Comparison of ENCODE assay signal across 34 mouse cellular contexts in genomic region chr17:45711525-45711924, GRCm38 (mm10). TPM values are rescaled to one million over a fixed set of nuclear protein-coding genes. Genes with fewer than 3 reads are reported as not detected.
DNase-seq lines count a peak whose midpoint lies in the region; ATAC-seq and TF ChIP-seq lines count a peak whose summit lies in the region.
"Had no signal": no experiment of that assay in that cellular context is flagged by ENCODE, and none has a peak within 500 bp of the region (broad histone marks: within the 10 kb centered on the region; RNA-seq: fewer than 3 reads in every experiment).

No protein-coding gene starts in this region.

- H3K4me2 ChIP-seq in hindbrain, embryonic 11.5 days (replicated peaks; ENCODE audit: low read depth, low read length) = no peak overlapping the region
- H3K4me2 ChIP-seq: embryonic facial prominence, embryonic 13.5 days; forebrain, embryonic 13.5 days; heart, embryonic 13.5 days; hindbrain, embryonic 13.5 days; intestine, embryonic 15.5 days had no signal

- ATAC-seq in granulocyte monocyte progenitor cell, adult 5-6 weeks (replicated peaks; ENCODE audit: poor library complexity, severe bottlenecking) = peak; percentile 33; the same call in 1 of the 2 replicates
- ATAC-seq in megakaryocyte progenitor cell, adult 5-6 weeks (replicated peaks; ENCODE audit: poor library complexity) = 0 out of 2 replicates have a peak, but pooled peaks have one; percentile 47
- no peak for ATAC-seq in hindbrain, embryonic 11.5 days (ENCODE audit: low FRiP score)
- ATAC-seq: CD4-positive, CD25-positive, alpha-beta regulatory T cell, adult 4 months; forebrain, embryonic 13.5 days; forebrain, postnatal 0 days; hindbrain, embryonic 16.5 days; intestine, embryonic 15.5 days; Patski had no signal

- no peak overlapping the region for H3K9ac ChIP-seq in hindbrain, embryonic 11.5 days (ENCODE audit: low read depth, low read length)
- H3K9ac ChIP-seq: embryonic facial prominence, embryonic 13.5 days; forebrain, embryonic 13.5 days; forebrain, postnatal 0 days; heart, embryonic 13.5 days; hindbrain, embryonic 13.5 days; intestine, embryonic 15.5 days had no signal

- H3K4me1 ChIP-seq in hindbrain, embryonic 11.5 days (replicated peaks; ENCODE audit: control insufficient read depth, insufficient read depth, low read length) = no peaks in the 10 kb centered on the region
- no peaks in the 10 kb centered on the region for H3K4me1 ChIP-seq in kidney, adult 2 months (ENCODE audit: control insufficient read depth, insufficient read depth, low read length)
- H3K4me1 ChIP-seq: embryonic facial prominence, embryonic 13.5 days; forebrain, embryonic 13.5 days; hindbrain, embryonic 13.5 days; intestine, embryonic 15.5 days had no signal

- no peak overlapping the region for H3K27ac ChIP-seq in hindbrain, embryonic 11.5 days (ENCODE audit: low read depth, low read length)
- H3K27ac ChIP-seq in kidney, adult 2 months (ENCODE audit: insufficient read depth, low read depth, low read length) = no peak overlapping the region
- H3K27ac ChIP-seq: embryonic facial prominence, embryonic 10.5 days; embryonic facial prominence, embryonic 13.5 days; forebrain, embryonic 13.5 days; gastrocnemius, adult 2 months; heart, adult 2 months; heart, embryonic 10.5 days; heart, embryonic 13.5 days; hindbrain, embryonic 13.5 days; intestine, embryonic 15.5 days had no signal

- TF ChIP-seq CTCF in kidney, adult 2 months (conservative IDR thresholded peaks at IDR 0.05; ENCODE audit: insufficient read depth, insufficient read length, low read depth, low read length) = no peak

- DNase-seq in B cell, adult 2 months = peak; percentile 24 to 30
- DNase-seq in cerebellum, adult 11-12 months = no peak
- DNase-seq in hindbrain, embryonic 11.5 days (ENCODE audit: low spot score) = no peak
- no peak for DNase-seq in kidney, adult 2 months
- DNase-seq: adrenal gland, postnatal 10 days; adrenal gland, postnatal 36 days; cerebellum, adult 8-10 months; cerebellum, postnatal 10 days; cerebellum, postnatal 36 days; embryo, embryonic 11 days; forebrain, postnatal 0 days; gastrocnemius, adult 2 months; gastrocnemius, postnatal 25 days; heart, adult 2 months; heart, postnatal 14 days; heart, postnatal 4 days; kidney, adult 11 months had no signal

- 56% methylated on average over 3 of the region's 3 CpGs for WGBS in hindbrain, embryonic 11.5 days
- WGBS in kidney, adult 2 months = 42% methylated on average over 3 of the region's 3 CpGs

- no peaks in the 10 kb centered on the region for H3K36me3 ChIP-seq in hindbrain, embryonic 11.5 days (ENCODE audit: control insufficient read depth, insufficient read depth, low read length)
- H3K36me3 ChIP-seq in kidney, adult 2 months (ENCODE audit: control insufficient read depth, insufficient read depth, low read length) = no peaks in the 10 kb centered on the region
- H3K36me3 ChIP-seq: embryonic facial prominence, embryonic 10.5 days; embryonic facial prominence, embryonic 13.5 days; heart, embryonic 10.5 days; heart, embryonic 13.5 days; hindbrain, embryonic 13.5 days; intestine, embryonic 15.5 days had no signal

- H3K27me3 ChIP-seq in hindbrain, embryonic 11.5 days (ENCODE audit: control insufficient read depth, insufficient read depth, low read length) = no peaks in the 10 kb centered on the region
- H3K27me3 ChIP-seq in kidney, adult 2 months (replicated peaks; ENCODE audit: control insufficient read depth, insufficient read depth, low read length) = no peaks in the 10 kb centered on the region
- H3K27me3 ChIP-seq: embryonic facial prominence, embryonic 13.5 days; forebrain, embryonic 13.5 days; heart, embryonic 13.5 days; hindbrain, embryonic 13.5 days; intestine, embryonic 15.5 days; Patski had no signal

- no peak overlapping the region for H3K4me3 ChIP-seq in hindbrain, embryonic 11.5 days (ENCODE audit: low read depth, low read length)
- no peak overlapping the region for H3K4me3 ChIP-seq in kidney, adult 2 months (ENCODE audit: insufficient read depth, low read depth, low read length)
- H3K4me3 ChIP-seq: embryonic facial prominence, embryonic 10.5 days; embryonic facial prominence, embryonic 13.5 days; erythroblast, embryonic 14.5 days; forebrain, embryonic 13.5 days; gastrocnemius, adult 2 months; heart, adult 2 months; heart, embryonic 10.5 days; heart, embryonic 13.5 days; hindbrain, embryonic 13.5 days; intestine, embryonic 15.5 days had no signal

- no peaks in the 10 kb centered on the region for H3K9me3 ChIP-seq in hindbrain, embryonic 11.5 days (ENCODE audit: control insufficient read depth, low read length)
- H3K9me3 ChIP-seq: embryonic facial prominence, embryonic 10.5 days; embryonic facial prominence, embryonic 13.5 days; forebrain, embryonic 13.5 days; heart, embryonic 10.5 days; heart, embryonic 13.5 days; hindbrain, embryonic 13.5 days; intestine, embryonic 15.5 days had no signal

- TF ChIP-seq POLR2A in kidney, adult 2 months (IDR thresholded peaks at IDR 0.05; ENCODE audit: low read depth, low read length) = no peak

RNA-seq across cellular contexts. Expression of gene 1600014C23Rik, which starts 22.1 kb away (rescaled TPM):
- not detected in 2 replicates for total RNA-seq in granulocyte monocyte progenitor cell, adult 5-6 weeks (2014; fragmentation: Nextera tagmentation)
- not detected in 2 replicates for total RNA-seq in granulocyte monocyte progenitor cell, adult 5-6 weeks (2017)
- not detected in 2 replicates for total RNA-seq in megakaryocyte progenitor cell, adult 5-6 weeks (2015)
- total RNA-seq in megakaryocyte progenitor cell, adult 5-6 weeks (2017) = not detected in 2 replicates
- 0.32 and 0.37 TPM in 2 replicates for polyA plus RNA-seq in hindbrain, embryonic 11.5 days (2014; fragmentation: Nextera tagmentation; extraction: Ambion mirVana)
- polyA plus RNA-seq in kidney, adult 2 months (2012; rRNA removed) = not detected in 2 replicates
- total RNA-seq: adrenal gland, adult 18-20 months; adrenal gland, postnatal 10 days; adrenal gland, postnatal 36 days; ES-E14; forebrain, postnatal 0 days; gastrocnemius, postnatal 25 days had no signal
- polyA plus RNA-seq: C2C12; CD4-positive, CD25-positive, alpha-beta regulatory T cell, adult 4 months; cortical plate, adult 2 months; embryonic facial prominence, embryonic 10.5 days; embryonic facial prominence, embryonic 13.5 days; erythroblast, embryonic 14.5 days; forebrain, postnatal 0 days; heart, adult 2 months; heart, embryonic 10.5 days; hindbrain, embryonic 13.5 days; Patski had no signal

RNA-seq across cellular contexts. Expression of gene Tmem63b, which starts 24.8 kb away (rescaled TPM):
- total RNA-seq in granulocyte monocyte progenitor cell, adult 5-6 weeks (2014; fragmentation: Nextera tagmentation) = 4.0 and 7.5 TPM in 2 replicates
- total RNA-seq in granulocyte monocyte progenitor cell, adult 5-6 weeks (2017) = 3.4 and 5.6 TPM in 2 replicates
- 3.9 and 5.0 TPM in 2 replicates for total RNA-seq in megakaryocyte progenitor cell, adult 5-6 weeks (2015)
- 2.0 and 5.5 TPM in 2 replicates for total RNA-seq in megakaryocyte progenitor cell, adult 5-6 weeks (2017)
- polyA plus RNA-seq in hindbrain, embryonic 11.5 days (2014; fragmentation: Nextera tagmentation; extraction: Ambion mirVana) = 48.6 and 50.3 TPM in 2 replicates
- polyA plus RNA-seq in kidney, adult 2 months (2012; rRNA removed) = 77.9 and 90.1 TPM in 2 replicates

RNA-seq across cellular contexts. Expression of gene Mrpl14, which starts 25.4 kb away (rescaled TPM):
- total RNA-seq in granulocyte monocyte progenitor cell, adult 5-6 weeks (2014; fragmentation: Nextera tagmentation) = 81.2 and 91.4 TPM in 2 replicates
- 10.6 and 36.8 TPM in 2 replicates for total RNA-seq in granulocyte monocyte progenitor cell, adult 5-6 weeks (2017)
- 35.2 and 47.5 TPM in 2 replicates for total RNA-seq in megakaryocyte progenitor cell, adult 5-6 weeks (2015)
- total RNA-seq in megakaryocyte progenitor cell, adult 5-6 weeks (2017) = 24.9 and 34.2 TPM in 2 replicates
- polyA plus RNA-seq in hindbrain, embryonic 11.5 days (2014; fragmentation: Nextera tagmentation; extraction: Ambion mirVana) = 105 and 109 TPM in 2 replicates
- 168 and 199 TPM in 2 replicates for polyA plus RNA-seq in kidney, adult 2 months (2012; rRNA removed)

RNA-seq across cellular contexts. Expression of gene Capn11, which starts 52.4 kb away (rescaled TPM):
- total RNA-seq in granulocyte monocyte progenitor cell, adult 5-6 weeks (2014; fragmentation: Nextera tagmentation) = 0.26 TPM in 1 of 2 replicates, not detected in the other
- 0.69 TPM in 1 of 2 replicates, not detected in the other for total RNA-seq in granulocyte monocyte progenitor cell, adult 5-6 weeks (2017)
- total RNA-seq in megakaryocyte progenitor cell, adult 5-6 weeks (2015) = 0.07 TPM in 1 of 2 replicates, not detected in the other
- total RNA-seq in megakaryocyte progenitor cell, adult 5-6 weeks (2017) = 0.17 TPM in 1 of 2 replicates, not detected in the other
- 0.79 and 1.0 TPM in 2 replicates for polyA plus RNA-seq in hindbrain, embryonic 11.5 days (2014; fragmentation: Nextera tagmentation; extraction: Ambion mirVana)
- 0.04 and 0.16 TPM in 2 replicates for polyA plus RNA-seq in kidney, adult 2 months (2012; rRNA removed)
- total RNA-seq: adrenal gland, postnatal 36 days; ES-E14 had no signal
- polyA plus RNA-seq: erythroblast, embryonic 14.5 days; heart, adult 2 months; Patski had no signal

Comparison
In these comparisons a context has a peak if more than half of its experiments do, and no peak if none do; other contexts are left out.
1. DNase-seq: peak in B cell, adult 2 months (2 of 2); none in cerebellum, adult 11-12 months (single experiment), hindbrain, embryonic 11.5 days (single experiment) and kidney, adult 2 months (single experiment).